Mouse (Mus musculus): ENCODE results near the gene Cmtm8. TPM values are rescaled to one million over a fixed set of nuclear protein-coding genes. Genes with fewer than 3 reads are reported as not detected.

Gene Cmtm8
- polyA plus RNA-seq, 1 experiment from 2014 or later: 25.3 TPM

DNA sequence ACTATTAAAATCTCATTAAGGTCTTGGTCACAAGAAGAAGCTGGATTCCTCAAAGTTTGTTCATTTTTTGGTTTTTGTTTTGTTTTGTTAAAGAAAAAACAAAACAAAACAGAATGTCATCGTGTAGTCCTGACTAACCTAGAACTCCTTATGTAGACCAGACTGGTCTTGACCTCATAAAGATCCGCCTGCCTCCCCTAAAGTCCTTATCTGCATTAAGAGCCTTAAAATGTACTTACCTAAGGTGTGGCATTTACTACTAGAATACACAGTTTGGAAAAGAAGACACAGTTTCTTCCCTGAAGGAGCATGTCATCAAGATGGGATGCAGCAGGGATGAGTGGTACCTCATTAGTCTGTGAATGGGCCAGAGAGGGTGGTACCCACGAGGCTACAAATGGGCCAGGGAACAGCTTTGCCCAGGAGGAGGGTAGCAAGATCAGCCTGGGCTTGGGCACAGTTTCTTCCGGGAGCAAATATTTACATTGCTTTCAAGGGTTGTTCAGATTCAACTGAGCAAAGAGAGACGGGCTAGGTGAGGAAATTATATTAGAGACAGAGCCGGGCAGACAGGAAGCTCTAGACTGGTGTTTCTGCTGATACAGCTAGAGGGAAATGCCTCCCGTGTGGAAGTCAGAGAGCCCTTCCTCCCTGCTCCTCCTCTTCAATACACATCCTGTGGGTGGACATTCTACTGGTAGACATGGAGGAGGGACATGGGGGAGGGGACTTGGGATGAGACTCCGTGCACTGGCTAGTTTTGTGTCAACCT lies 7.6 kb upstream of the Cmtm8 start:
- ATAC-seq (ENCODE audit: insufficient number of reproducible peaks, low FRiP score, low TSS enrichment, low read depth): no peak

DNA sequence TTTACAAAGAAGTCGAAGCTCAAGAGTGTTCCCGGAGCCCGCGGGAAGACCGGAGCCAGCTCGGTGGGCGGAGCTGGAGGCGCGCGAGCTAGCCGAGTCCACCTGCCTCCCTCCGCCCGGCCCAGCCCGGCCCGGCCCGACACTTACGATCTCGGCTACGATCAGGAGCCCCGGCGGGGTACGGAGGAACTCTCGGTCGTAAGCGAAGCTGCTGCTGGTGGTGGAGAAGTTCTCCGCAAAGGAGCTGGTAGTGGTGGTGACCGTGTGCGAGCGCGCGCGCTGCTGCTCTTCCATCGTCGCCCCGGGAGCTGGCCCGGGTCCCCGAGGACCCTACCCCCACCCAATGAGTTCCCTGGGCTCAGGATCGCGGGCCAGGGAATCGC lies 331 bp downstream of the Cmtm8 start:
- Histone ChIP-seq H3K27ac (replicated peaks) (no peak overlapping the region), H3K4me3 (replicated peaks) (peak overlapping the region; percentile 68), H3K9ac (peak overlapping the region; percentile 41), H3K9me3 (replicated peaks) (no peaks in the 10 kb centered on the region), H3K36me3 (no peaks in the 10 kb centered on the region), H3K4me2 (replicated peaks) (peak overlapping the region; percentile 99), H3K27me3 (peaks cover 14% of the 10 kb centered on the region; the same call in 1 of the 2 replicates), H3K4me1 (peaks cover 18% of the 10 kb centered on the region; the same call in 1 of the 2 replicates)
- WGBS: under 1% methylated on average over 40 of the region's 40 CpGs
- ATAC-seq (ENCODE audit: insufficient number of reproducible peaks, low FRiP score, low TSS enrichment, low read depth): peak; percentile 56; the same call in 1 of the 2 replicates

More for the DNA sequence above, 7.6 kb upstream of the Cmtm8 start:
- 55% methylated on average over 8 of the region's 8 CpGs for WGBS
- 0 out of 2 replicates have a peak, but pooled peaks cover 3% of the 10 kb centered on the region for H3K4me1 ChIP-seq
- H3K4me3 ChIP-seq (replicated peaks): no peak overlapping the region
- H3K9me3 ChIP-seq (replicated peaks): no peaks in the 10 kb centered on the region
- no peaks in the 10 kb centered on the region for H3K27me3 ChIP-seq
- no peak overlapping the region for H3K27ac ChIP-seq (replicated peaks)
- H3K9ac ChIP-seq: no peak overlapping the region
- no peak overlapping the region for H3K4me2 ChIP-seq (replicated peaks)
- no peaks in the 10 kb centered on the region for H3K36me3 ChIP-seq

DNA sequence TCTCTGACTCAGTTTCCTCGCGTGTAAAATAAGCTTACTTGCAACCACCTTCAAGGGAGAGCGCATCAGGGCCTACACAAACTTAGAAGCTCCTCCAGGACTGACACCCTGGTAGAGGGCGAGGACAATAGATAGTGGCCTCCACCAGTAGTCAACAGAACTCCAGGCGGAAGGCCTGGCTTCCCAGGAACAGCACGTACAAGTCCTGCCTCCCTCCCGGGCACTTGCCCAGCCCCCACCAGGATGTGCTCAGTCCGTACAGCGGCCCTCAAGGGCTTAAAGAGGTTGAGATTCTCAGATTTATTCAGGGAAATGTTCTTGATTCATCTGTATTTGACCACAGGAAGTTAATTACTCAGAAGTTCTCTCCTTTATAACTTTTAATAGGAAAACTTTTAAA lies 1.1 kb downstream of the Cmtm8 start:
- no peak for ATAC-seq (ENCODE audit: insufficient number of reproducible peaks, low FRiP score, low TSS enrichment, low read depth)
- Histone ChIP-seq H3K36me3 (no peaks in the 10 kb centered on the region), H3K9ac (no peak overlapping the region), H3K27me3 (peaks cover 14% of the 10 kb centered on the region; the same call in 1 of the 2 replicates), H3K4me3 (replicated peaks) (peak overlapping the region; percentile 68), H3K4me1 (peaks cover 18% of the 10 kb centered on the region; the same call in 1 of the 2 replicates), H3K4me2 (replicated peaks) (peak overlapping the region; percentile 99), H3K9me3 (replicated peaks) (no peaks in the 10 kb centered on the region), H3K27ac (replicated peaks) (no peak overlapping the region)
- WGBS: 53% methylated on average over 9 of the region's 9 CpGs

DNA sequence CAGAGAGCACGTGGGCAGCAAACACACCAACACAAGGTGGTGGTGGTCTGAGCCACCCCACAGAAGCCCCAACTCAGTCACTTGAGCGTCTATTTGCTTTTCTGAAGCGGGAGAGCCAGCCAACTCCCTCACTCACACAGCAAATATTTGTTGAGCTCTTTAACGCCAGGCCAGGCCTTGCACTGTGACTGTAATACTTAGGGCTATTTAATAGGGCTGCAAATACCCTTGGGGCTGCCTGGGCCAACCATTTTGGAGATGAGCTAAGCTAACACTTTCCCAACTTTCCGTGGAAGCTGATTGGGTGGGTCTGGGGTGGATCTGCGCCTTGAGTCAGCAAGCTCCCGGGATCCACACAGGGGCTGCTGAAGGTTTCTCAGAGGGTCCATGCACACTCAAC lies 1.7 kb downstream of the Cmtm8 start:
- 77% methylated on average over 7 of the region's 7 CpGs for WGBS
- H3K27me3 ChIP-seq: peaks cover 14% of the 10 kb centered on the region; the same call in 1 of the 2 replicates
- H3K4me2 ChIP-seq (replicated peaks): peak overlapping the region; percentile 99
- H3K9ac ChIP-seq: no peak overlapping the region
- H3K36me3 ChIP-seq: no peaks in the 10 kb centered on the region
- H3K27ac ChIP-seq (replicated peaks): no peak overlapping the region
- ATAC-seq (ENCODE audit: insufficient number of reproducible peaks, low FRiP score, low TSS enrichment, low read depth): no peak
- H3K4me3 ChIP-seq (replicated peaks): 0 out of 2 replicates have a peak overlapping the region, but pooled peaks have one; percentile 68
- H3K9me3 ChIP-seq (replicated peaks): no peaks in the 10 kb centered on the region
- H3K4me1 ChIP-seq: peaks cover 18% of the 10 kb centered on the region; the same call in 1 of the 2 replicates

DNA sequence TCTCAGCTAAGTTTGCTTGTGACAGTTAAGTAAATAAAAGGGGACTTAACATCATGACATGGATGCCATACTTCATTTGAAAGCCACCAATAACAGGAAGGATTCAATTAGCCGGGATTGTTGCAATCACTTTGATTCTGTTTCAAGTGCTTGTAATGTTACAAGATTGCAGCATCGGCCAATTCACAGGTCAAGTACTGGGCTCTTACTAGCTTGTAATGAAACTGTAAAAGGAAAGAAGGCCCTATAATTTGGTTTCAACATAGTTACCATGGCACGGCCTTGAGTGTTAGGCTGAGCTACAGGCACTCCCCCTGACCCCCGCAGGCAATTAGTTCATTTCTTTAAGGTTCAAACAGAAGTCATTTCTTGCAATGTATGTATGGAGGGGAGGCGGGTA lies 5.1 kb downstream of the Cmtm8 start:
- Histone ChIP-seq H3K27ac (replicated peaks) (no peak overlapping the region), H3K4me2 (replicated peaks) (no peak overlapping the region), H3K9me3 (replicated peaks) (no peaks in the 10 kb centered on the region), H3K4me1 (0 out of 2 replicates have a peak, but pooled peaks cover 10% of the 10 kb centered on the region), H3K27me3 (peaks cover 11% of the 10 kb centered on the region; the same call in 1 of the 2 replicates), H3K36me3 (no peaks in the 10 kb centered on the region), H3K4me3 (replicated peaks) (no peak overlapping the region), H3K9ac (no peak overlapping the region)
- 73% methylated on average over 5 of the region's 5 CpGs for WGBS
- no peak for ATAC-seq (ENCODE audit: insufficient number of reproducible peaks, low FRiP score, low TSS enrichment, low read depth)

DNA sequence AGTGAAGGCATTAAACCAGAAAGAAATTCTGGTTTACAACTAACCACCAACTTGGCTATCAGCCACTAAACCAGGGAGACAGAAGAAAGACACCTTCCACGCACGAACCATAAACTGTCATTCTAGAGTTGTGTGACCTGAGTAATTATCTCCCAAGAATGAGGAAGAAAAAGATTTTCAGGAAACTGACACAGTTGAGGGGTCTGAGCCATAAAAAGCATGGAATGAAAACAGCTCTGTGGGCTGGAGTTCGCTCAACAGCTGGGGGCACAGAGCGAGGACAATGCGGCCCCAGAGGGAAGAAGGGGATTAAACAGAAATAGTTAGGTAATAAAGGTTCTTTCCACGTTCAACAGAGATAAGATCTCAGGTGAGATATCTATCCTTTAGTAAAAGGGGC lies 12.4 kb downstream of the Cmtm8 start:
- H3K36me3 ChIP-seq: no peaks in the 10 kb centered on the region
- H3K4me2 ChIP-seq (replicated peaks): no peak overlapping the region
- no peak overlapping the region for H3K4me3 ChIP-seq (replicated peaks)
- H3K9ac ChIP-seq: no peak overlapping the region
- no peaks in the 10 kb centered on the region for H3K4me1 ChIP-seq
- WGBS: 38% methylated on average over 6 of the region's 6 CpGs
- no peaks in the 10 kb centered on the region for H3K27me3 ChIP-seq
- no peak for ATAC-seq (ENCODE audit: insufficient number of reproducible peaks, low FRiP score, low TSS enrichment, low read depth)
- H3K9me3 ChIP-seq (replicated peaks): no peaks in the 10 kb centered on the region
- no peak overlapping the region for H3K27ac ChIP-seq (replicated peaks)

DNA sequence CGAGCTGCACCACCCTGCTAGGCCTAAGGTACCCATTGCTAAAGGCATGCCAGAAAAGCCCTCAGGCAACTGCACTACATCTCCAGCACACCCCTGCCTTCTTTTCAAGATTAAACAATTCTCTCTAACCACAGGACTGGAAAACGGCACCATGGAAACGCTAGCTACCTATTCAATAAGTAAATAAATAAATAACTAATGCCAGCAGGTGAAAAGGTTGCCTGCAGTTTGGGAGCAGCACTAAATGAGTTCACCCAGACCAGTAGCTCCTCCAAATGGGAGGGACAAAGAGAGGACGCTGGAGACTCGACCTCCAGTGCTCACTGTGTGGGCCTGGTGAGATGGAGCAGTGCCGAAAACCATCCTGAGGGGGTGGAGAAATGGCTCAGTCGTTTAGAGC lies 13.6 kb downstream of the Cmtm8 start:
- 35% methylated on average over 7 of the region's 7 CpGs for WGBS

DNA sequence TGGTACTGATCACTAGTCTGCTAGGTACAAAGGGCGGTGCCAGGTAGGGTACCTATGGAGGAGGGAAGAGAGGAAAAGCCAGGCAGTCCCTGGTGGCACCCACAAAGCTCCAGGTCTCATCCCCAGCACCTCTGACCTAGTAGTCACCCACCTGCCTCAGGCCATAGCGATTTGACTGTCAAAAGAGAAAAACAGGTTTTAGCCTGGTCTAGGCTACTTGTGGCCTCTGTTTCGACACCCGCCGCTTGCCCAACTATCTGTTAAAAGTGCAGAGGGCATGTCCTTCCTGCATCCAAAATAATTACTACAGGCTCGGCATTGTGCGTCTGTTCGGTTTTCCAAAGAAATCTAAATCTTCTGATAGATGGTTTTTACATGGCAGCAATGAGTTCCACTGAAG lies 14.3 kb downstream of the Cmtm8 start:
- Histone ChIP-seq H3K36me3 (no peaks in the 10 kb centered on the region), H3K4me3 (replicated peaks) (no peak overlapping the region)
- ATAC-seq (ENCODE audit: insufficient number of reproducible peaks, low FRiP score, low TSS enrichment, low read depth): no peak

More for the DNA sequence above, 13.6 kb downstream of the Cmtm8 start:
- H3K9ac ChIP-seq: no peak overlapping the region
- no peaks in the 10 kb centered on the region for H3K9me3 ChIP-seq (replicated peaks)
- no peaks in the 10 kb centered on the region for H3K4me1 ChIP-seq
- H3K27me3 ChIP-seq: no peaks in the 10 kb centered on the region
- no peak overlapping the region for H3K4me2 ChIP-seq (replicated peaks)
- no peak overlapping the region for H3K4me3 ChIP-seq (replicated peaks)
- H3K36me3 ChIP-seq: no peaks in the 10 kb centered on the region
- no peak overlapping the region for H3K27ac ChIP-seq (replicated peaks)
- no peak for ATAC-seq (ENCODE audit: insufficient number of reproducible peaks, low FRiP score, low TSS enrichment, low read depth)

DNA sequence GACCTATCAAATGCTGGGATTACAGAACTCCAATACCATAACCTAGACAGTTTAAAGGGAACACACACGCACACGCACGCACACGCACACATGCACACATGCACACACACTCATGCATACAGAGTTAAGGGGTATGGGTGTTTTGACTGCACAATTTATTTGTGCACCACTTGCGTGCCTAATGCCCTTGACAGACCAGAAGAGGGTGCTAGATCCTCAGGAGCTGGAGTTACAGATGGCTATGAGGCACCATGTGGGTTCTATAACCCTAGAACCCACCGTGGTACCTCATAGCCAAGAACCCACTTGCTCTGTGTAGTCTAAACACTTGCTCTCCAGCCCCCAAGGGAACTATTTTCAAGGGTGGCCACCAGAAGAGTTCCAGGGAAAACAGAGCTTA lies 15.6 kb downstream of the Cmtm8 start:
- H3K4me3 ChIP-seq (replicated peaks): no peak overlapping the region
- WGBS: 95% methylated on average over 6 of the region's 6 CpGs
- no peak overlapping the region for H3K27ac ChIP-seq (replicated peaks)
- no peak overlapping the region for H3K9ac ChIP-seq
- ATAC-seq (ENCODE audit: insufficient number of reproducible peaks, low FRiP score, low TSS enrichment, low read depth): no peak
- no peaks in the 10 kb centered on the region for H3K9me3 ChIP-seq (replicated peaks)
- H3K27me3 ChIP-seq: no peaks in the 10 kb centered on the region
- H3K36me3 ChIP-seq: no peaks in the 10 kb centered on the region
- no peaks in the 10 kb centered on the region for H3K4me1 ChIP-seq
- H3K4me2 ChIP-seq (replicated peaks): no peak overlapping the region

More for the DNA sequence above, 14.3 kb downstream of the Cmtm8 start:
- Histone ChIP-seq H3K4me2 (replicated peaks) (no peak overlapping the region), H3K9me3 (replicated peaks) (no peaks in the 10 kb centered on the region), H3K27me3 (no peaks in the 10 kb centered on the region), H3K4me1 (no peaks in the 10 kb centered on the region), H3K9ac (no peak overlapping the region), H3K27ac (replicated peaks) (no peak overlapping the region)
- WGBS: 78% methylated on average over 8 of the region's 8 CpGs

DNA sequence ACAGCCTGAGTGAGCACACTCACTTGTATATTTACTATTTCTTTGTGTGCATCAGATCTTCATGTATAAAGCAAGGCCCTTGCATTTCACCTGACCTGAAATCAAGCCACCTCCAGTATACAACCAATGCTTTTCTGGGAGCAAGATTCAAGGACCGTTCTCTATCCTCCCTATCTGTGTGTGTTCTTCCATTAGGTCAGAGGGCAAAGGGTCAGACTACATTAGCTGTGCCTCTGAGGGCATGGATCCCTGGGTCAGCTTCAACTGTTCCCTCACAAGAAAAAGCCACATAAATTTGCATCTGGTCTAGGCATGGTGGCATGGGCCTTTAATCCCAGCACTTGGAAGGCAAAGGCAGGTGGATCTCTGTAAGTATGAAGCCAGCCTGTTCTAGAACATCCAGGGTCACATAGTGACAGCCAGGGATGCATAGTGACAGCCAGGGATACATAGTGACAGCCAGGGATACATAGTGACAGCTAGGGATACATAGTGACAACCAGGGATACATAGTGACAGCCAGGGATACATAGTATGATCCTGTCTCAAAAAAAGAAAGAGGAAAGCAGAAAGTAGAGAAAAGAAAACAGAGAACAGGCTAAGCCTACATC lies 16.6 kb downstream of the Cmtm8 start:
- WGBS: 57% methylated on average over 1 of the region's 1 CpGs

DNA sequence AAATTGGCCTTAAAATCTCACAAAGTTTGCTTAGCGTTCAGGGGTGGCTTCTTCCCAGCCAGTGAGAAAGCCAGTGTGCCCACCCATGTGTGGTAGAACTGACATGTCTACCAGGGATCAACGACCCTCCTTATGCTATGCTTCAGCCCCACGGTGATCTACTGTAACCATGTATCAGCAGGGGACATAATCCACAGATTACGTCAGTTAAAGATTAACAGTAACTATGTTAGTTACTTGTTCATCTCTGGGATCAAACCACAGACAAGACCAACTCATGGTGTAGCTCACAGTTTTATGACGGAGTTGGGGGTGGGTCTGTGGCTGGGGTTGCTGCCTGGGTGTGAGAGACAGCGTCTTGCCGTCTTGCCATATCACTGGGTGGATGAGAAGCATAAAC lies 19.8 kb downstream of the Cmtm8 start:
- no peak overlapping the region for H3K27ac ChIP-seq (replicated peaks)
- no peak overlapping the region for H3K4me3 ChIP-seq (replicated peaks)
- WGBS: 91% methylated on average over 7 of the region's 7 CpGs
- H3K9me3 ChIP-seq (replicated peaks): no peaks in the 10 kb centered on the region
- no peaks in the 10 kb centered on the region for H3K4me1 ChIP-seq
- H3K36me3 ChIP-seq: no peaks in the 10 kb centered on the region
- H3K4me2 ChIP-seq (replicated peaks): no peak overlapping the region
- no peak overlapping the region for H3K9ac ChIP-seq
- no peak for ATAC-seq (ENCODE audit: insufficient number of reproducible peaks, low FRiP score, low TSS enrichment, low read depth)
- H3K27me3 ChIP-seq: no peaks in the 10 kb centered on the region

More for the DNA sequence above, 16.6 kb downstream of the Cmtm8 start:
- no peak overlapping the region for H3K4me3 ChIP-seq (replicated peaks)
- no peaks in the 10 kb centered on the region for H3K36me3 ChIP-seq
- no peak overlapping the region for H3K9ac ChIP-seq
- H3K27me3 ChIP-seq: no peaks in the 10 kb centered on the region
- H3K27ac ChIP-seq (replicated peaks): no peak overlapping the region
- no peak for ATAC-seq (ENCODE audit: insufficient number of reproducible peaks, low FRiP score, low TSS enrichment, low read depth)
- no peaks in the 10 kb centered on the region for H3K4me1 ChIP-seq
- no peaks in the 10 kb centered on the region for H3K9me3 ChIP-seq (replicated peaks)
- no peak overlapping the region for H3K4me2 ChIP-seq (replicated peaks)

Measured in embryonic facial prominence, embryonic 15.5 days (tissue).